Mouse (Mus musculus): ENCODE measurements around the gene Ogn.

GRCm38 (mm10) chr13:49584307-49585005, 23.4 kb upstream of the Ogn start:
- TF ChIP-seq POLR2A (IDR thresholded peaks at IDR 0.05; ENCODE audit: borderline replicate concordance, control insufficient read depth, low read depth, low read length) (no peak), CTCF (IDR thresholded peaks at IDR 0.05; ENCODE audit: control insufficient read depth, insufficient read depth, low read length) (no peak)

Measured in bone marrow, adult 2 months (tissue).